Mouse (Mus musculus): ENCODE data around the gene Sapcd1. TPM values are rescaled to one million over a fixed set of nuclear protein-coding genes. Genes with fewer than 3 reads are reported as not detected.
"Not testable (repeated sequence)": the region's sequence is repeated elsewhere in the genome, so short reads cannot be mapped to it uniquely, and the experiment has no call there.

Sapcd1 gene
- total RNA-seq, 2 experiments from 2014 or later, result 1.4 TPM; not detected in 1

DNA sequence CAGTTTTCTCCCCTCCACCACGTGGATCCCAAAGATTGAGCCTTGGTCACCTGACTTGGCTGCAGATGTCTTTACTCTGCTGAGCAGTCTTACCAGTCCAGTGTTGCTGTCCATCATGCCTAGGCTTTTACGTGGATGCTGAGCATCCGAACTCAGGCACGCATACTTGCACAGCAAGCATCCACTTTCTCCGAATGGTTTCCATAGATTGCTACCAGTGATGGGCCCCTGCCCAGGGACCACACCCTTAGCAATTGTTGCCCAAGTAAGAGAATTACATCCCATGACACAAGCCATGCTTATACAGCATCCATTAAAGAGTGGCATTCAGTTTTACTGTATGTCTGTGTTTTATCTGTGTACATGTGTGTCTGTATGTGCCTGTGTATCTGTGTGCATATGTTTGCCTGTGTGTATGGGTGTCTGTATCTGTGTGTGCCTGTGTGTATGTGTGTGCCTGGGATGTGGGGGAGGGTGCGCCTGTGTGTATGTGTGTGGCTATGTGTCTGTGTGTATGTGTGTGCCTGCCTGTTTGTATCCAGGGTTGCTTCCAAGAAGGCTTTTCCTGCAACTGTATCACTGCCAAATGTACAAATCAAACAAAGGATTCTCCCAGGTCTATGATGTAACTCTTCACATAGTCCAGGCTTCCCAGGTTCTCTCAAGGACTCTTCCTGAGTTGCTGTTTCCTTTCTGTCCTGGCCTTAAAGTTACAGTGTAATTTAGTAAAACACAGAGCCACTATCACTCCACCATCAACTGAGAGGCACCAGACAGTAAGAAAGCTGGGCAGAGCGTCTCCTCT is 28.1 kb upstream of the Sapcd1 start:
- DNase-seq (ENCODE audit: low spot score in 2 of 2), result no peak

DNA sequence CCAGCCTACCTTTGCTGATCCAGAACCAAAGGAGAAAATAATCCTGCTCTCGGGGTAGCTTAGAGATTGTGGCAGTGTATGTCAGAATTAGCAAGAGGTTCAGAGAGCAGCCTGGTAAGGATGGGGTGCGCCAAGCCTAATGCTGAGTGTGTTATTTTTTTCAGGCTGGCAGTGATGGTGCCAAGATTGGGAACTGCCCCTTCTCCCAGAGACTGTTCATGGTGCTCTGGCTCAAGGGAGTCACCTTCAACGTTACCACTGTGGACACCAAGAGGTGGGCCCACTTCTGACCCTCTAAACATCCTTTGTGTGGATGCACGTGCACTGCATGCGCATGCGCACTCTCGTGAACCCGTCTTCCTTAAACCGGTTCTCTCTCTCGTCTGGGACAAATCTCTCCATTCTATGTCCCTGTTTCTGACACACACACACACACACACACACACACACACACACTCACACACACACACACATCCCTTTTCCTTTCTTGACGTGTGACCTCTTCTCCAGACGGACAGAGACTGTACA is 24.5 kb upstream of the Sapcd1 start:
- DNase-seq (ENCODE audit: low spot score in 2 of 2), result no peak

GRCm38 (mm10) chr17:35051156-35052086 is 23.6 kb upstream of the Sapcd1 start:
- DNase-seq (ENCODE audit: low spot score in 2 of 2), result no peak

DNA sequence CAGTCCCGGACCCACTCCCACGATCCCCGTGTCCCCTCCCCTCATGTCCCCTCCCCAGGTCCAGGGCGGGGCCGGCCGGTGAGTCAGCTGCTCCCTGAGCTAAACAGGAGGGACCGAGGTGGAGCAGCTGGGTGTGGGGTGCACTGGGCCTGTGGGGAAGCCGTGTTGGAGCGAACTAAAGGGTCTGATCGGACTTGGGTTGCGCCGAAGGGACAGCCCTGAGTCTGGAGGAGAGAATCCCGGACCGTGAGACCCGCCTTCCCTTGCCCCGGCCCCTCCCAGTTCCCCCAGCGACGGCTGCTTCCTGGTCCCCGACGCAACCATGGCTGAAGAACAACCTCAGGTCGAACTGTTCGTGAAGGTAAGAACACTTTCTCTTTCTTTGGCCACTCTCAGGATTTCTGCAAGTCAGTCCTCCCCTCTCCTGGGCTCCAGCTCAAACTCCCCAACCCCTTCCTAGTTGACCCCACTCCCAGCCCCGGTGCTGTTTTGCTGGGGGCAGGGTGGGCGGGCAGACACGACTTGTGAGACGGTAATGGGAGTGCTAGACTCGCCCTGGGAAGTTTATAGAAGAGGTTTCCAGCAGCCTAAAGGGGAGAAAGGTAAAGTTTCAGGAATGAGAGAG is 22.4 kb upstream of the Sapcd1 start:
- DNase-seq (ENCODE audit: low spot score in 2 of 2), result no peak

DNA sequence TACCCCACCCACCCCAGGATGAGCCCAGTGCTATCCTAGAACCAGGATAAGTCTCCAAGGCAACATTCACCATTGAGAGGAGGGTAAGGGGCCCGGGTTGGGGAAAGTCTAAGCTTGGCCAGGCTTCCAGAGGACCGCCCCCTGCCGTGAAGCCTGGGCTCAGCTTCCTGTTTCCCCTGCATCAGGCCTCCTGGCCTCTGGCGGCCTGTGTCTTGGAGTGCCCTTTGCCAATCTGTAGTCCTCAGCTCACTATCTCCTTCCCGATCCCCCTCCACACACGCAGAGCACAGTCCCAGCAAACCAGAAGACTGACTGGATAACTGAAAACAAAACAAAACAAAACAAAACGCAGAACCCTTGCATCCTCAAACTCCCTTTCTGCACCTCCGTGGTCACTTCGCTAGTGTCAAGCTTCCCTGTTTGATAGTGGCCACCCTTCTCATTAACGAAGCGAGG is 21.8 kb upstream of the Sapcd1 start, which contains the start of gene Clic1:
Gene Clic1 (plus strand): TSS at position 406 of the 456 bp plus-strand sequence.
- DNase-seq (ENCODE audit: low spot score in 2 of 2), result no peak

GRCm38 (mm10) chr17:35048932-35049440 is 21.2 kb upstream of the Sapcd1 start:
- no peak for DNase-seq (ENCODE audit: low spot score in 2 of 2)

GRCm38 (mm10) chr17:35048149-35048931 is 20.5 kb upstream of the Sapcd1 start:
- DNase-seq (ENCODE audit: low spot score in 2 of 2), result no peak

DNA sequence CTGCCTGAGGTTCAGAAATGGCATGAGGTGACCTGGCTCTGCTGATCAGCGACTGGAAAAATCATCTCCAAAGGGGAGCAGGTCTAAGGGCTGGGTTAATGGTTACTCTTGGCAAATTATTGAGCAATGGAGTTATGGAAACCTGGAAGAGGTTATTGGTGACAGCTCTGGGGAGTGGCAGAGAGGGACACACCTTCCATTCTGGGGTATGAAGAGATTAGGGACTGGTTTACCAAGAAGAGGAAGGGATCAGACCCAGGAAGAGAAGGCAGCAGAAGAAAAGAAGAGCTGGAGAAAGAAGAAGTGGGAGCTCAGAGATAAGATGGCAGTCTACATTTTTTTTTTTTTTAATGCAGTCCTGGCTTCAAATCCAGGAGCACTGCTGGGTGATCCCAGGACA is 19.9 kb upstream of the Sapcd1 start:
- DNase-seq (ENCODE audit: low spot score in 2 of 2), result no peak

- peak; percentile 83 to 93 for DNase-seq (ENCODE audit: low spot score in 2 of 2)
Observed at GRCm38 (mm10) chr17:35046681-35047455, 19.1 kb upstream of the Sapcd1 start, which contains the start of gene Msh5. Msh5 (minus strand) TSS chr17:35046745.

DNA sequence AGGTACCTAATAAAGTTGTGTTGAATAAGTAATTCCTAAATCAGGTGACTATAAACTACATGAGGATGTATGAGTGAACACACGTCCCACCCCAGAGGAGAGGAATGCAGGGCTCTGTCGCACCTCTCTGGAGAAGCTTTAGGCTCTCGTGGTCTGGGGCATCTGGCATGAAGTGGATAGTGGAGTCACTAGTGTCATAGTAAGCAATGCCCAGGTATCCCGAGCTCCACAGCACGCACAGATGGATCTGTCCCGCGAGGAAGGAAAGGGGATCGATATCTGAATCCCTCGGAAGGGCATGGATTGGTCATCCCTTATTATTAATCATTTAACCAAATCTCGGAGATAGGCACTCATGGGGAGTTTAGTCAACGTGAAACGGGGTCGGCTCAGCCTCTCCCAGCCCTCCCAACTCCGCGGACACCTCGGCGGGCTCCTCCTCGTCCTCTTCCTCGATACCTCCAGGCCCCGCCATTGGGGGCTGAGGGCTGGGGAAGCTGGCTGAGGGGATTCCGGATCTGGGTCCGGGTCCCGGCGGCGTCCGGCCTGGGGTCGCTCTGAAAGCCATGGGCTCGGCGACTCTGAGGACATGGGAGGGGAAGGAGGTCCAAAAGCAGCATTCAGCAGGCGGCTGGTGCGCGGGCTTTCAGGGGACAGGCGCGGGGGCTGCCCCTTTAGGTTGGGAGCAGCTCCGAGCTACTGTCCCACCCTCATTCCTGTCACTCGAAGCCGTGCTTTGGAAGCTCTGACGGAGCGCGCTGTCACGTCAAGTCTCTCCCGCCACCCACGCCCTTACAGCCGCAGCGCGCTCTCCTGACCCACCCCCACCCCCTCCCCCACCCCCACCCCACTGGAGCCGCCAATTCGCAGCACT is 18.2 kb upstream of the Sapcd1 start:
- no peak for DNase-seq (ENCODE audit: low spot score in 2 of 2)

DNA sequence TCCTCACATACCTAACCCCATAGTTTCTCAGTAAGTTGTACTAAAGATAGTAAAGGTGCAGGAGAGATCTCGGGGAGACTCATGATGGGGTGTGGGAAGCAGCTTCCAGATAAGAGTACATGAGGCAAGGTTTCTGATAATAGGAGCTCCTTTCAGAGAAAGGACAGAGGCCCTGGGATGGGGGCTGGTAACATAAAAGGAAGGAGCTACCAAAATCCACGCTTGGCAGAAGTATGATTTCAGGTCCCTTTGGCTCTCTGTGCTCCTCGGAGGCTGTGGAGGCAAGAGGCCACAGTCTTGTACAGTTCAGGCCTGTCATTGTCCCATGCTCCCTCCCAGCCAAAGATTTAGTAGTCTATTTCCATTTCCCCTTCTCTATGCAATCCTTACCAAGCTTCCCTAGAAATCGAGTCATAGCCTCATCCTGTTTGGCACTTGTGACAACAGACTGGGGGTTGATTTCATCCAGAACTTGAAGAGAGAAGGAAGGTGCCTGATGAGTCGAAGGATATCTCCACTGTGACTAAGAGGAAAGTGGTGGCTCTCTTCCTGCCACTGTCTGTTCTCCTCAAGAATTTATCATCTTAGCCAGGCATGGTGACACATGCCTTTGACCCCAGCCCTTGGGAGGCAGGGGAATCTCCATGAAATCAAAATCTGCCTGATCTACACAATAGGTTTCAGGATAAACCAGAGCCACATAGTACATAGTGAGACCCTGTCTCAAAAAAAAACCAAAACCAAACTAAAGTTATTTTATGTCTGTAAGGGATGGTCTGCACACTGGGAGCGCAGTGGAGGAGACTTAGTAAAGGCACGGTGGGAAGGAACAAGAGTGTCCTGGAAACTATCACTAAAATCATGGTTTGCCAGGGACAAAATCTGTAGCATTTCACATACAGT is 17.3 kb upstream of the Sapcd1 start:
- DNase-seq (ENCODE audit: low spot score in 2 of 2), result no peak

GRCm38 (mm10) chr17:35043794-35044193 is 16.0 kb upstream of the Sapcd1 start:
- no peak for DNase-seq (ENCODE audit: low spot score in 2 of 2)

- peak; percentile 67 to 75 for DNase-seq (ENCODE audit: low spot score in 2 of 2)
Observed at GRCm38 (mm10) chr17:35039121-35039873, 11.5 kb upstream of the Sapcd1 start.

GRCm38 (mm10) chr17:35034896-35035295 is 7.1 kb upstream of the Sapcd1 start:
- no peak for DNase-seq (ENCODE audit: low spot score in 2 of 2)

- DNase-seq (ENCODE audit: low spot score in 2 of 2), result not testable (repeated sequence)
Observed at GRCm38 (mm10) chr17:35033703-35034102, 5.9 kb upstream of the Sapcd1 start.

DNA sequence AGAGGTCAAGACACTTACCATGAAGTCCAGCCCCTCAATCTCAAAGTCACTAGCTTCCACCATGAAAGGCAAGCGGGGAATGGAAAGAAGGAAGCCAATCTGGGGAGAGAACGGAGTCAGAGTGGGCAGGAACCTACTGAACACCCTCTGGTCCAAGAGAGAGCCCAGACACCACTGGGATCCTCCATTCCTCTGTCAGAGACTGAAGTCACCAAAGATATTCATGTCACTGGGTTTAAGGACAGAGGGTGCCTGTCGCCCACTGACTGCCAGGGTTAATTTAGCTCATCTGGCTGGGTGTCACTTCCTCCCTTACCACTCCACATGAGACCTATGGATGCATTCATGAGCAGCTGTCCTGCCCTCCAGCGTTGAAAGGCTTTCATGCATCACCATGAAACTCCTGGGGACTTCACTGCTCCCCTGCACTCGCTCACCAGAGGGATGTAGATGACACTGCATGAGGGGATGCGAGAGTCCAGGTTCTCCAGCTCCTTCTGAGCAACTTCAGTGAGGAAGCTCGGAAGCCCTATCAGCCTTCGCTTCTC is 4.6 kb upstream of the Sapcd1 start:
- no peak for DNase-seq (ENCODE audit: low spot score in 2 of 2)

Data from layer of hippocampus, adult 18-20 months (tissue).